Mouse (Mus musculus): ENCODE measurements around the gene Lrig1.
"Not testable (repeated sequence)": the region's sequence is repeated elsewhere in the genome, so short reads cannot be mapped to it uniquely, and the experiment has no call there.

Lrig1 gene

GRCm38 (mm10) chr6:94575526-94576166 lies 124.3 kb downstream of the Lrig1 start:
- no peak for DNase-seq (ENCODE audit: low spot score in 2 of 2)

- DNase-seq (ENCODE audit: low spot score in 2 of 2) = no peak
Measured at GRCm38 (mm10) chr6:94568040-94568439, 131.9 kb downstream of the Lrig1 start.

GRCm38 (mm10) chr6:94565766-94566165 lies 134.2 kb downstream of the Lrig1 start:
- DNase-seq (ENCODE audit: low spot score in 2 of 2) = no peak

- DNase-seq (ENCODE audit: low spot score in 2 of 2) = no peak
Measured at GRCm38 (mm10) chr6:94563203-94563940, 136.6 kb downstream of the Lrig1 start.

GRCm38 (mm10) chr6:94561346-94561745 lies 138.6 kb downstream of the Lrig1 start:
- no peak for DNase-seq (ENCODE audit: low spot score in 2 of 2)

GRCm38 (mm10) chr6:94560896-94561295 lies 139.1 kb downstream of the Lrig1 start:
- DNase-seq (ENCODE audit: low spot score in 2 of 2) = no peak

GRCm38 (mm10) chr6:94558603-94559002 lies 141.4 kb downstream of the Lrig1 start:
- DNase-seq (ENCODE audit: low spot score in 2 of 2) = not testable (repeated sequence)

Data from cerebellum, postnatal 4 days (tissue).